Mouse (Mus musculus): ENCODE data around the gene Cnnm4. TPM values are rescaled to one million over a fixed set of nuclear protein-coding genes. Genes with fewer than 3 reads are reported as not detected.

Gene Cnnm4
- polyA plus RNA-seq, 1 experiment from 2014 or later = 11.0 TPM

GRCm38 (mm10) chr1:36542925-36543324 lies 71.5 kb downstream of the Cnnm4 start:
- Histone ChIP-seq H3K4me2 (ENCODE audit: low read length) (no peak overlapping the region), H3K4me1 (replicated peaks; ENCODE audit: control insufficient read depth, insufficient read depth, low read length) (peaks cover 22% of the 10 kb centered on the region), H3K9me3 (ENCODE audit: control insufficient read depth, low read length) (no peaks in the 10 kb centered on the region), H3K9ac (replicated peaks; ENCODE audit: low read depth, low read length) (no peak overlapping the region), H3K27me3 (replicated peaks; ENCODE audit: control insufficient read depth, insufficient read depth, low read length) (no peaks in the 10 kb centered on the region), H3K36me3 (ENCODE audit: control insufficient read depth, insufficient read depth) (peaks cover 2% of the 10 kb centered on the region; the same call in 1 of the 2 replicates), H3K4me3 (replicated peaks; ENCODE audit: low read length) (no peak overlapping the region), H3K27ac (ENCODE audit: low read length) (no peak overlapping the region)
- 92% methylated on average over 9 of the region's 9 CpGs for WGBS
- no peak for ATAC-seq

- no peak overlapping the region for H3K27ac ChIP-seq (ENCODE audit: low read length)
- no peaks in the 10 kb centered on the region for H3K27me3 ChIP-seq (replicated peaks; ENCODE audit: control insufficient read depth, insufficient read depth, low read length)
- no peak overlapping the region for H3K4me3 ChIP-seq (replicated peaks; ENCODE audit: low read length)
- H3K4me1 ChIP-seq (replicated peaks; ENCODE audit: control insufficient read depth, insufficient read depth, low read length) = peaks cover 39% of the 10 kb centered on the region
- no peak overlapping the region for H3K4me2 ChIP-seq (ENCODE audit: low read length)
- ATAC-seq = no peak
- WGBS = 80% methylated on average over 2 of the region's 2 CpGs
- no peak overlapping the region for H3K9ac ChIP-seq (replicated peaks; ENCODE audit: low read depth, low read length)
- peaks cover 17% of the 10 kb centered on the region for H3K36me3 ChIP-seq (ENCODE audit: control insufficient read depth, insufficient read depth)
- no peaks in the 10 kb centered on the region for H3K9me3 ChIP-seq (ENCODE audit: control insufficient read depth, low read length)
Observed at GRCm38 (mm10) chr1:36545382-36545781, 74.0 kb downstream of the Cnnm4 start.

DNA sequence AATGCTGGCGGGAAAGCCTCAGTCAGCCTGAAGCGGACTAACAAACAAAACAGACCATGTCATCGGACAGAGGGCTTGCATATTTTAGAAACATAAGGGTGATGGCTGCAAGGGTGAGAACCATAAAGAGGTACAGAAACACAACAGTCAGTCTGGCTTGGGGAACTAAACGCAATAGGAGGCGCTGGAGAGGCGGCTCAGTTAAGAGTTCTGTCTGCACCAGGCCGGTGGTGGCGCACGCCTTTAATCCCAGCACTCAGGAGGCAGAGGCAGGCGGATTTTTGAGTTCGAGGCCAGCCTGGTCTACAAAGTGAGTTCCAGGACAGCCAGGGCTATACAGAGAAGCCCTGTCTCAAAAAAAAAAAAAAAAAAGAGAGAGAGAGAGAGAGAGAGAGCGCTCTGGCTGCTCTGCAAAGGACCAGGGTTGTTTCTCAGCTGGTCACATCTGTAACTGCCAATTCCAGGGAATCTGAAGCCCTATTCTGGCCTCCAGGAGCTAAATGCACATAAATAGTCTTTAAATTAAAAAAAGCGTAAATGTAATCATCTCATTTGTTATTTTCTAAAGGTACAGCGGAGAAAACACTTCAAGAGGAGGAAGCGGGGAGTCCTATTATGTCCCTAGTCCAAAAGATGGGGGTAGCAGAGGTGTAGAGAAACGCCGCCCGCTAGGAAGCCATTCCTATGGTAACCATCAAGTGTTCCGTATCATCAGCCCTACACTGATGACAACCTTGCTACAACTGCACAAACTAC lies 74.6 kb downstream of the Cnnm4 start:
- Histone ChIP-seq H3K4me2 (ENCODE audit: low read length) (peak overlapping the region; percentile 80), H3K9ac (replicated peaks; ENCODE audit: low read depth, low read length) (peak overlapping the region; percentile 76; the same call in 1 of the 2 replicates), H3K4me1 (replicated peaks; ENCODE audit: control insufficient read depth, insufficient read depth, low read length) (peaks cover 39% of the 10 kb centered on the region), H3K27me3 (replicated peaks; ENCODE audit: control insufficient read depth, insufficient read depth, low read length) (no peaks in the 10 kb centered on the region), H3K4me3 (replicated peaks; ENCODE audit: low read length) (peak overlapping the region; percentile 76), H3K27ac (ENCODE audit: low read length) (no peak overlapping the region), H3K9me3 (ENCODE audit: control insufficient read depth, low read length) (no peaks in the 10 kb centered on the region), H3K36me3 (ENCODE audit: control insufficient read depth, insufficient read depth) (peaks cover 21% of the 10 kb centered on the region)
- ATAC-seq = no peak
- WGBS = 69% methylated on average over 19 of the region's 19 CpGs

GRCm38 (mm10) chr1:36546888-36547471 lies 75.6 kb downstream of the Cnnm4 start, which contains the start of gene Ankrd39:
Gene Ankrd39 (minus strand): TSS chr1:36547445.
- H3K4me1 ChIP-seq (replicated peaks; ENCODE audit: control insufficient read depth, insufficient read depth, low read length) = peaks cover 39% of the 10 kb centered on the region
- 0% methylated on average over 43 of the region's 43 CpGs for WGBS

GRCm38 (mm10) chr1:36547981-36548598 lies 76.7 kb downstream of the Cnnm4 start:
- 21% methylated on average over 9 of the region's 9 CpGs for WGBS
- H3K9me3 ChIP-seq (ENCODE audit: control insufficient read depth, low read length) = no peaks in the 10 kb centered on the region
- peak overlapping the region; percentile 34 for H3K27ac ChIP-seq (ENCODE audit: low read length)
- H3K4me2 ChIP-seq (ENCODE audit: low read length) = no peak overlapping the region
- H3K4me1 ChIP-seq (replicated peaks; ENCODE audit: control insufficient read depth, insufficient read depth, low read length) = peaks cover 43% of the 10 kb centered on the region
- H3K9ac ChIP-seq (replicated peaks; ENCODE audit: low read depth, low read length) = peak overlapping the region; percentile 20; the same call in 1 of the 2 replicates
- H3K36me3 ChIP-seq (ENCODE audit: control insufficient read depth, insufficient read depth) = peaks cover 39% of the 10 kb centered on the region
- H3K27me3 ChIP-seq (replicated peaks; ENCODE audit: control insufficient read depth, insufficient read depth, low read length) = no peaks in the 10 kb centered on the region
- no peak overlapping the region for H3K4me3 ChIP-seq (replicated peaks; ENCODE audit: low read length)
- ATAC-seq = no peak

More at GRCm38 (mm10) chr1:36546888-36547471, 75.6 kb downstream of the Cnnm4 start, which contains the start of gene Ankrd39:
- peak within 1 kb of the TSS; percentile 62 for H3K27ac ChIP-seq (ENCODE audit: low read length)
- no peaks in the 10 kb centered on the region for H3K27me3 ChIP-seq (replicated peaks; ENCODE audit: control insufficient read depth, insufficient read depth, low read length)
- peak within 1 kb of the TSS; percentile 76 for H3K9ac ChIP-seq (replicated peaks; ENCODE audit: low read depth, low read length)
- H3K4me2 ChIP-seq (ENCODE audit: low read length) = peak within 1 kb of the TSS; percentile 80
- peak within 1 kb of the TSS; percentile 76 for H3K4me3 ChIP-seq (replicated peaks; ENCODE audit: low read length)
- no peaks in the 10 kb centered on the region for H3K9me3 ChIP-seq (ENCODE audit: control insufficient read depth, low read length)
- H3K36me3 ChIP-seq (ENCODE audit: control insufficient read depth, insufficient read depth) = peaks cover 28% of the 10 kb centered on the region
- peak; percentile 97 for ATAC-seq

- H3K9ac ChIP-seq (replicated peaks; ENCODE audit: low read depth, low read length) = no peak overlapping the region; the same call in 1 of the 2 replicates
- H3K9me3 ChIP-seq (ENCODE audit: control insufficient read depth, low read length) = no peaks in the 10 kb centered on the region
- no peaks in the 10 kb centered on the region for H3K27me3 ChIP-seq (replicated peaks; ENCODE audit: control insufficient read depth, insufficient read depth, low read length)
- no peak overlapping the region for H3K4me2 ChIP-seq (ENCODE audit: low read length)
- H3K4me3 ChIP-seq (replicated peaks; ENCODE audit: low read length) = no peak overlapping the region
- no peak for ATAC-seq
- H3K4me1 ChIP-seq (replicated peaks; ENCODE audit: control insufficient read depth, insufficient read depth, low read length) = peaks cover 41% of the 10 kb centered on the region
- H3K36me3 ChIP-seq (ENCODE audit: control insufficient read depth, insufficient read depth) = peaks cover 45% of the 10 kb centered on the region
- H3K27ac ChIP-seq (ENCODE audit: low read length) = no peak overlapping the region
- WGBS = 64% methylated on average over 8 of the region's 8 CpGs
Observed at GRCm38 (mm10) chr1:36548771-36549170, 77.4 kb downstream of the Cnnm4 start.

- H3K9me3 ChIP-seq (ENCODE audit: control insufficient read depth, low read length) = no peaks in the 10 kb centered on the region
- ATAC-seq = no peak
- no peak overlapping the region; the same call in 1 of the 2 replicates for H3K9ac ChIP-seq (replicated peaks; ENCODE audit: low read depth, low read length)
- peaks cover 47% of the 10 kb centered on the region for H3K4me1 ChIP-seq (replicated peaks; ENCODE audit: control insufficient read depth, insufficient read depth, low read length)
- H3K4me2 ChIP-seq (ENCODE audit: low read length) = no peak overlapping the region
- no peak overlapping the region for H3K27ac ChIP-seq (ENCODE audit: low read length)
- no peak overlapping the region for H3K4me3 ChIP-seq (replicated peaks; ENCODE audit: low read length)
- H3K36me3 ChIP-seq (ENCODE audit: control insufficient read depth, insufficient read depth) = peaks cover 45% of the 10 kb centered on the region
- WGBS = 86% methylated on average over 18 of the region's 18 CpGs
- H3K27me3 ChIP-seq (replicated peaks; ENCODE audit: control insufficient read depth, insufficient read depth, low read length) = no peaks in the 10 kb centered on the region
Observed at GRCm38 (mm10) chr1:36549491-36549890, 78.1 kb downstream of the Cnnm4 start.

- Histone ChIP-seq H3K36me3 (ENCODE audit: control insufficient read depth, insufficient read depth) (peaks cover 45% of the 10 kb centered on the region), H3K27me3 (replicated peaks; ENCODE audit: control insufficient read depth, insufficient read depth, low read length) (no peaks in the 10 kb centered on the region), H3K4me1 (replicated peaks; ENCODE audit: control insufficient read depth, insufficient read depth, low read length) (peaks cover 55% of the 10 kb centered on the region), H3K9ac (replicated peaks; ENCODE audit: low read depth, low read length) (no peak overlapping the region), H3K4me2 (ENCODE audit: low read length) (no peak overlapping the region), H3K4me3 (replicated peaks; ENCODE audit: low read length) (no peak overlapping the region), H3K27ac (ENCODE audit: low read length) (no peak overlapping the region), H3K9me3 (ENCODE audit: control insufficient read depth, low read length) (no peaks in the 10 kb centered on the region)
- ATAC-seq = no peak
- WGBS = 78% methylated on average over 20 of the region's 20 CpGs
Observed at GRCm38 (mm10) chr1:36550075-36550863, 78.8 kb downstream of the Cnnm4 start.

All from forebrain, embryonic 16.5 days (tissue).